Comparison of ENCODE assay signal across 12 mouse cellular contexts in genomic region chr8:85487906-85488620, GRCm38 (mm10).
"Had no signal": no experiment of that assay in that cellular context is flagged by ENCODE, and none has a peak within 500 bp of the region (broad histone marks: within the 10 kb centered on the region; RNA-seq: fewer than 3 reads in every experiment).

No protein-coding gene starts in this region.

- H3K27me3 ChIP-seq: intestine, embryonic 15.5 days; limb, embryonic 12.5 days; lung, embryonic 15.5 days; midbrain, embryonic 12.5 days; stomach, embryonic 15.5 days had no signal

- H3K4me3 ChIP-seq: intestine, embryonic 15.5 days; limb, embryonic 12.5 days; liver, embryonic 12.5 days; lung, embryonic 15.5 days; midbrain, embryonic 12.5 days; stomach, embryonic 15.5 days had no signal

- H3K27ac ChIP-seq: intestine, embryonic 15.5 days; limb, embryonic 12.5 days; liver, embryonic 12.5 days; lung, embryonic 15.5 days; macrophage; midbrain, embryonic 12.5 days; stomach, embryonic 15.5 days had no signal

- DNase-seq: kidney, adult 18-20 months; kidney, postnatal 14 days; lung, postnatal 14 days; right cerebral cortex, postnatal 14 days; thymus, postnatal 14 days had no signal

- H3K4me1 ChIP-seq: stomach, embryonic 15.5 days had no signal

- H3K9me3 ChIP-seq: intestine, embryonic 15.5 days; limb, embryonic 12.5 days; liver, embryonic 12.5 days; lung, embryonic 15.5 days; midbrain, embryonic 12.5 days; stomach, embryonic 15.5 days had no signal

- H3K36me3 ChIP-seq: intestine, embryonic 15.5 days; limb, embryonic 12.5 days; liver, embryonic 12.5 days; lung, embryonic 15.5 days; midbrain, embryonic 12.5 days; stomach, embryonic 15.5 days had no signal

- H3K9ac ChIP-seq: intestine, embryonic 15.5 days; limb, embryonic 12.5 days; liver, embryonic 12.5 days; lung, embryonic 15.5 days; midbrain, embryonic 12.5 days; stomach, embryonic 15.5 days had no signal

- H3K4me2 ChIP-seq: intestine, embryonic 15.5 days; limb, embryonic 12.5 days; liver, embryonic 12.5 days; lung, embryonic 15.5 days; midbrain, embryonic 12.5 days; stomach, embryonic 15.5 days had no signal

- ATAC-seq: intestine, embryonic 15.5 days; liver, embryonic 12.5 days had no signal
